Mouse (Mus musculus) limb, embryonic 12.5 days (tissue): ENCODE results near the gene Helq. TPM values are rescaled to one million over a fixed set of nuclear protein-coding genes. Genes with fewer than 3 reads are reported as not detected.

Experiments used
- ATAC-seq: fragments of 200-750 bp; cut with Nextera tagmentation; 2 replicates; pipeline ENCODE4 v1.8.0; 2017; ENCODE audit warnings: low read depth, moderate TSS enrichment; ENCODE audit not compliant: insufficient number of reproducible peaks, insufficient read depth, low FRiP score, low TSS enrichment
- H3K27ac ChIP-seq: fragments of 300-500 bp; sonication (generic); 2 replicates; pipeline ENCODE4 v1.5.1; 2016; ENCODE audit warnings: mild to moderate bottlenecking, moderate library complexity
- H3K27me3 ChIP-seq: fragments of 300-500 bp; sonication (generic); 2 replicates; pipeline ENCODE4 v1.6.1; 2016; ENCODE audit warnings: mild to moderate bottlenecking, moderate library complexity
- H3K36me3 ChIP-seq: fragments of 300-500 bp; sonication (generic); 2 replicates; pipeline ENCODE4 v1.6.1; 2016; ENCODE audit warnings: mild to moderate bottlenecking, moderate library complexity
- H3K4me1 ChIP-seq: fragments of 300-500 bp; sonication (generic); replicated peaks from 2 replicates; pipeline ENCODE4 v1.6.1; 2016
- H3K4me2 ChIP-seq: fragments of 300-500 bp; sonication (generic); 2 replicates; pipeline ENCODE4 v1.6.1; 2016; ENCODE audit warnings: mild to moderate bottlenecking, moderate library complexity
- H3K4me3 ChIP-seq: fragments of 300-500 bp; sonication (generic); replicated peaks from 2 replicates; pipeline ENCODE4 v1.5.1; 2016; ENCODE audit warnings: mild to moderate bottlenecking
- H3K9ac ChIP-seq: fragments of 300-500 bp; sonication (generic); replicated peaks from 2 replicates; pipeline ENCODE4 v1.6.1; 2016; ENCODE audit warnings: mild to moderate bottlenecking, moderate library complexity
- H3K9me3 ChIP-seq: fragments of 300-500 bp; sonication (generic); 2 replicates; pipeline ENCODE4 v1.6.1; 2016; ENCODE audit warnings: mild to moderate bottlenecking, moderate library complexity
- WGBS: fragments of 180-500 bp; shearing (Covaris S2); methylation state at CpG from one replicate; pipeline ENCODE4 v1.1.7; 2016; 5-methylcytosine and 5-hydroxymethylcytosine counted together
- polyA plus RNA-seq: library from polyadenylated mRNA; unstranded; fragments of >200 nt; fragmentation: Nextera tagmentation; extraction: Ambion mirVana; gene quantifications from 2 replicates; pipeline ENCODE4 v1.2.1, GENCODE M21; 2016

Helq gene
- polyA plus RNA-seq, 1 experiment from 2014 or later = 26.6 TPM

GRCm38 (mm10) chr5:100828701-100829100, 30.3 kb upstream of the Helq start:
- ATAC-seq = no peak
- no peak overlapping the region for H3K27ac ChIP-seq
- WGBS = 82% methylated on average over 3 of the region's 3 CpGs

DNA sequence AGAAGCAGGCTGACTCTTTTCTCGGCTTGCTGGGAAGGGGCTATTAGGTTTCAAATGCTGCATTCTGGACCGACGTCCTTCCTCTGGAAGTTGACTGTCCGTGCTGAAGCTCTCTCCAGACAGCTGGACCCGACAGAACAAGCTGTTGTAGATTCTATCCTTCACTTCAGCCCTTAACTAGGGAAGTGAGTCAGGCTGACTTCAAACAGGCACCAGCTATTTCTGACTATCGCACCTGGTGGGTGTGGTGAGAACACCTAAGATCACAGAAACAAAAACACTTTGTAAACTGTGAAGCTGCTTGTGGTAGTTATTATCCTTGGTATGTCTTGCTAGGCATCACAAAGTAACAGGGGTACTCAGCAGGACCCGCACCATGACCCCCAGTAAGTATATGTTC, 28.1 kb upstream of the Helq start:
- H3K9me3 ChIP-seq = no peaks in the 10 kb centered on the region
- 59% methylated on average over 7 of the region's 7 CpGs for WGBS
- no peaks in the 10 kb centered on the region for H3K4me1 ChIP-seq
- no peaks in the 10 kb centered on the region for H3K36me3 ChIP-seq
- H3K4me2 ChIP-seq = no peak overlapping the region
- no peak for ATAC-seq
- no peaks in the 10 kb centered on the region for H3K27me3 ChIP-seq
- no peak overlapping the region for H3K9ac ChIP-seq
- H3K4me3 ChIP-seq = no peak overlapping the region
- no peak overlapping the region for H3K27ac ChIP-seq

More at GRCm38 (mm10) chr5:100828701-100829100, 30.3 kb upstream of the Helq start:
- H3K4me3 ChIP-seq = no peak overlapping the region
- no peaks in the 10 kb centered on the region for H3K36me3 ChIP-seq
- no peak overlapping the region for H3K4me2 ChIP-seq
- H3K27me3 ChIP-seq = 0 out of 2 replicates have a peak, but pooled peaks cover 3% of the 10 kb centered on the region
- H3K9ac ChIP-seq = no peak overlapping the region
- H3K4me1 ChIP-seq = no peaks in the 10 kb centered on the region
- H3K9me3 ChIP-seq = no peaks in the 10 kb centered on the region

DNA sequence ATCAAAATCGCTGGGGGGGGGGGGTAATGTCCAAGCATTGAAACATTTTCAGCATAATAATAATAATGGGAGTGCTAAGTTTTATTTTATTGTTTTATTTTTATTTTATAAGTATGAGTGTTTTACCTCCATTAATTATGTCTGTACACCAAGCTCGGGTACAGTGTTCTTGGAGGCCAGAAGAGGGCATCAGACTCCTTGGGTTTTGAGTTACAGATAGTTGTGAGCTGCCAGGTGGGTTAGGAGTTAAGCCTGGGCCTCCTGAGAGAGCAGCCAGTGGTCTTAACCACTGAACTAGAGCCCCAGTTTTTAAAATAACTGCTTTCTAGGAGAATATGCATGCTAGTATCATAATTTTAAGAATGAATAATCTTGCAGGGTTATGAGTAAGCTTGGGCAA, 27.6 kb upstream of the Helq start:
- Histone ChIP-seq H3K4me1 (no peaks in the 10 kb centered on the region), H3K27ac (no peak overlapping the region), H3K4me2 (no peak overlapping the region), H3K27me3 (no peaks in the 10 kb centered on the region), H3K9me3 (no peaks in the 10 kb centered on the region), H3K4me3 (no peak overlapping the region), H3K9ac (no peak overlapping the region), H3K36me3 (no peaks in the 10 kb centered on the region)
- no peak for ATAC-seq
- WGBS = 21% methylated on average over 2 of the region's 2 CpGs

DNA sequence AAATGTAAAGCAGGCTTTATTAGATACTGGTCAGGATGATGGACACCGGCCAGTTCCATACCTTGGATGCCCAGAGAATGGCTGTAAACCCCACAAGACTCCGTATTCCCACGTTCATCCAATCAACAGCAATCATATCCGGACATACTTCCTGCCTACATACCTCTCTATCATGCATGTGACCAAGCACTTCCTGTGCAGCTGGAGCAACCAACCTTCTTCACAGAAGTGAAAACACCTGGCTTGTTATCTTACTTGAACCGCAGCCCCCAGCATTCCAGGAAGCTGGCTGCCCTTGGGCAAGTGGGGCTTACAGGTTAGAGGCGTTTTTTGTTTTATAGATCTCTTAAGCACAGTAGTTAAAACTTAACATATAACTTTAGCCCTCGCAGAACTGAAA, 24.4 kb upstream of the Helq start:
- Histone ChIP-seq H3K9me3 (no peaks in the 10 kb centered on the region), H3K4me3 (no peak overlapping the region), H3K27me3 (no peaks in the 10 kb centered on the region), H3K4me2 (no peak overlapping the region), H3K9ac (no peak overlapping the region), H3K27ac (no peak overlapping the region), H3K4me1 (peaks cover 5% of the 10 kb centered on the region), H3K36me3 (no peaks in the 10 kb centered on the region)
- no peak for ATAC-seq
- WGBS = 64% methylated on average over 7 of the region's 7 CpGs

DNA sequence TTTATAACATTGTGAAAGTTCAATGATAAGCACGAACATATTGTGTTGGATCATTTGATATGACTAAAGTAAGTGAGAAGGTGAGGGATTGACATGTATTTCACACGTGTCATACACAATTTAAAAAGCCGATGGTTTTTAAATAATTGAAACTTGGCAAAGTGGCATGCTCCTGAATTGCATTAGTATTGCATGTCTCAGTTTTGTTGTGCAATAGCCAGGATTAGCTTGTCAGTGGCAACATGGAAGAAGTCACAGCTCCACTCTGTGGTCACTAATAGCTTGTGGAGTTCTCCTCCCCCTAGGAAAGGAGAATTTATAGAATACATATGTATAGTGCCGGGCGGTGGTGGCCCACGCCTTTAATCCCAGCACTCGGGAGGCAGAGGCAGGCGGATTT, 23.0 kb upstream of the Helq start:
- Histone ChIP-seq H3K9me3 (no peaks in the 10 kb centered on the region), H3K4me2 (peak overlapping the region; percentile 67)
- 82% methylated on average over 8 of the region's 8 CpGs for WGBS

GRCm38 (mm10) chr5:100820483-100821184, 22.2 kb upstream of the Helq start, which contains the start of gene Abraxas1:
TSS of gene Abraxas1 (minus strand) at chr5:100820965.
- peaks cover 5% of the 10 kb centered on the region for H3K4me1 ChIP-seq
- WGBS = under 1% methylated on average over 63 of the region's 63 CpGs
- peak within 1 kb of the TSS; percentile 67 for H3K4me2 ChIP-seq
- H3K9ac ChIP-seq = peak within 1 kb of the TSS; percentile 98
- H3K27ac ChIP-seq = peak within 1 kb of the TSS; percentile 93
- H3K4me3 ChIP-seq = peak within 1 kb of the TSS; percentile 71
- no peaks in the 10 kb centered on the region for H3K9me3 ChIP-seq
- ATAC-seq = peak; percentile 86
- peaks cover 8% of the 10 kb centered on the region; the same call in 1 of the 2 replicates for H3K36me3 ChIP-seq
- H3K27me3 ChIP-seq = no peaks in the 10 kb centered on the region

More for the DNA sequence above, 23.0 kb upstream of the Helq start:
- H3K9ac ChIP-seq = no peak overlapping the region
- no peak overlapping the region for H3K27ac ChIP-seq
- no peaks in the 10 kb centered on the region for H3K27me3 ChIP-seq
- no peak for ATAC-seq
- H3K36me3 ChIP-seq = peaks cover under 1% of the 10 kb centered on the region; the same call in 1 of the 2 replicates
- H3K4me3 ChIP-seq = no peak overlapping the region
- H3K4me1 ChIP-seq = peaks cover 5% of the 10 kb centered on the region

- peak overlapping the region; percentile 71 for H3K4me3 ChIP-seq
- no peaks in the 10 kb centered on the region for H3K9me3 ChIP-seq
- H3K27ac ChIP-seq = peak overlapping the region; percentile 93
- no peak for ATAC-seq
- peaks cover 5% of the 10 kb centered on the region for H3K4me1 ChIP-seq
- no peaks in the 10 kb centered on the region for H3K27me3 ChIP-seq
- peak overlapping the region; percentile 67 for H3K4me2 ChIP-seq
- peaks cover 11% of the 10 kb centered on the region; the same call in 1 of the 2 replicates for H3K36me3 ChIP-seq
- WGBS = 32% methylated on average over 16 of the region's 16 CpGs
- H3K9ac ChIP-seq = peak overlapping the region; percentile 98
Measured at GRCm38 (mm10) chr5:100819568-100820480, 21.4 kb upstream of the Helq start.

GRCm38 (mm10) chr5:100818341-100818740, 19.9 kb upstream of the Helq start:
- Histone ChIP-seq H3K27ac (no peak overlapping the region), H3K4me1 (peaks cover 5% of the 10 kb centered on the region), H3K9ac (no peak overlapping the region), H3K4me2 (no peak overlapping the region), H3K27me3 (no peaks in the 10 kb centered on the region), H3K36me3 (peaks cover 23% of the 10 kb centered on the region), H3K9me3 (no peaks in the 10 kb centered on the region), H3K4me3 (no peak overlapping the region)
- ATAC-seq = no peak
- WGBS = 84% methylated on average over 4 of the region's 4 CpGs

GRCm38 (mm10) chr5:100794084-100794483, 4.3 kb downstream of the Helq start:
- Histone ChIP-seq H3K27ac (no peak overlapping the region), H3K9ac (no peak overlapping the region), H3K27me3 (no peaks in the 10 kb centered on the region), H3K36me3 (peaks cover 66% of the 10 kb centered on the region), H3K4me1 (peaks cover 6% of the 10 kb centered on the region; the same call in 1 of the 2 replicates), H3K4me2 (no peak overlapping the region), H3K9me3 (no peaks in the 10 kb centered on the region), H3K4me3 (no peak overlapping the region)
- WGBS = 82% methylated on average over 5 of the region's 5 CpGs
- ATAC-seq = no peak

GRCm38 (mm10) chr5:100792261-100792660, 6.1 kb downstream of the Helq start:
- H3K27me3 ChIP-seq = no peaks in the 10 kb centered on the region
- no peak overlapping the region for H3K27ac ChIP-seq
- no peak overlapping the region for H3K9ac ChIP-seq
- H3K36me3 ChIP-seq = peaks cover 82% of the 10 kb centered on the region
- H3K4me1 ChIP-seq = peaks cover 2% of the 10 kb centered on the region; the same call in 1 of the 2 replicates
- H3K9me3 ChIP-seq = no peaks in the 10 kb centered on the region
- no peak for ATAC-seq
- 87% methylated on average over 7 of the region's 7 CpGs for WGBS
- no peak overlapping the region for H3K4me2 ChIP-seq
- H3K4me3 ChIP-seq = no peak overlapping the region

DNA sequence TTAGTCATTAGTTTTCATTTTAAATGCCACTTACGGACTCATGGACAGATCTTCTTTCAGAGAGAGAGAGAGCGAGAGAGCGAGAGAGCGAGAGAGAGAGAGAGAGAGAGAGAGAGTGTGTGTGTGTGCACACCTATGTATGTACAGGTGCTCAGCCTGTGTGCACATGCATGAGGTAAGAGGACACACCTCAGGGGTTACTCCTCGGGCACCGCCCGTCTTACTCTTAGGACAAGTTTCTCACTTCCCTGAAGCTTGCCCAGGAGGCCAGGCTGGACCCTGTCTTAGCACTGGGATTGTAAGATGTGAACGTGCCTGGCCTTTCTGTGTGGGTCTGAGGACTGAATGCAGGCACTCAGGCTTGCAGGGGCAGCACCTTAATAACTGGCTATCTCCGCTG, 10.9 kb downstream of the Helq start:
- H3K9me3 ChIP-seq = no peaks in the 10 kb centered on the region
- H3K36me3 ChIP-seq = peaks cover 80% of the 10 kb centered on the region
- H3K27me3 ChIP-seq = no peaks in the 10 kb centered on the region
- 86% methylated on average over 9 of the region's 9 CpGs for WGBS
- no peak overlapping the region for H3K4me2 ChIP-seq
- H3K4me1 ChIP-seq = no peaks in the 10 kb centered on the region
- ATAC-seq = no peak
- no peak overlapping the region for H3K4me3 ChIP-seq
- no peak overlapping the region for H3K27ac ChIP-seq
- H3K9ac ChIP-seq = no peak overlapping the region
